Mouse (Mus musculus) layer of hippocampus, adult 6 months (tissue): ENCODE data around the gene Islr2. TPM values are rescaled to one million over a fixed set of nuclear protein-coding genes. Genes with fewer than 3 reads are reported as not detected.

Experiments used
- long read RNA-seq, 2 experiments: library from polyadenylated mRNA; unstranded; transcript quantifications; one replicate each; pipeline ENCODE4 v2.0.0; 2019 to 2020
- microRNA-seq: library from miRNA; unstranded; fragments of <30 nt; microRNA quantifications from one replicate; pipeline ENCODE4 v1.2.0, GENCODE M21; 2020
- polyA plus RNA-seq: library from polyadenylated mRNA; unstranded; fragments of <200 nt; fragmentation: Nextera tagmentation; gene quantifications from 2 replicates; pipeline ENCODE4 v1.2.3, GENCODE M21; 2021

Islr2 gene
- 10.4 and 11.9 TPM in 2 replicates for polyA plus RNA-seq
- long read RNA-seq, experiment 1, full-length matches to known transcripts = 2 of 5 reads
- long read RNA-seq, experiment 1, partial matches to known transcripts = 0 of 5 reads
- long read RNA-seq, experiment 1, other reads (novel, unspliced or antisense) = 3 of 5 reads
- long read RNA-seq, experiment 2, full-length matches to known transcripts = 1 of 1 reads
- long read RNA-seq, experiment 2, partial matches to known transcripts = 0 of 1 reads
- long read RNA-seq, experiment 2, other reads (novel, unspliced or antisense) = 0 of 1 reads

DNA sequence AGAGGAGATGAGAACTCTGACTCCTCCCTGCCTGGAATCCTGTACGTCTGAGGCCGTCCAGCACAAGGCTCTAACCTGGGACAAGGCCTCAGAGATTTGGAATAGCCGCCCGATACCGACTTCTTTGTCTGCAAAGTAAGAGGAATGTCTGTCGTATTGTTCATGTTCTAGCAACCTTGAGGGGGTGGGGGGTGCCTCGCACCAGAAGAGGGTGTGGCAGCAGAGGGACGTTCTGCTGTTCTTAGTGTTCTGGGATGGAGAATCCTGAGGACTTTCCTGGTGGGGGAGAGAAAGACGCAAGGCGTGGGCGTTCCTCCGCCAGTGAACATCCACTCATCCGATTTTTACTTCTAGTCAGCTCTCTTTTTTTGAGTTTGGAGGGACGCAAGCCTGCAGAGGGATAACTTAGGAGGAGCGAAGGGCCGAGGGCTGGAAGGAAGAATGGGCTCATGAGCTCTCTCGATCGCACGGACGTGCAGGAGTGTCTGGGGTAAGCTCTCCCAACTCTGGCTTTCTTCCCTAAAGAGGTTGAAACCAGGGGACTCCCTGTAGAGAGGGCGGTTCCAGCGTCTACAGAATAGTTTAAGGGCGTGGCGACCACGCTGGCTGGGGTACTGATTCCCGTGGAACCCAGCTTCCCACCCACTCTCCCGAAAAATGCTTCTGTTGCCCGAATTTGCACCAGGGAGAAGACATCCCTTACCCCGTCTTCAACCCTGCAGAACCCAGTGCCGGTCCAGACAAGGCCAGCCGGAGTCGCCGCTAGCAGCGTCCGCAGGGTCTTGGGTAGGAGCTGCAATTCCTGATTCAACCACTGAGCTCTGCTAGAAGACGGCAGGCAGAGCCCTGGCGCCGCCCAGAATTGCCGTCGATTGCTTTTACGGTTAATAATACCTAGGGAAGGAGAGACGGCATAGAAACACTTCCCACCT lies at the start of gene Islr2, which contains the start of gene Islr:
Islr2 (minus strand) TSS at position 804 of the 932 bp plus-strand sequence.
Islr (minus strand) TSS at position 791 of the 932 bp plus-strand sequence.

DNA sequence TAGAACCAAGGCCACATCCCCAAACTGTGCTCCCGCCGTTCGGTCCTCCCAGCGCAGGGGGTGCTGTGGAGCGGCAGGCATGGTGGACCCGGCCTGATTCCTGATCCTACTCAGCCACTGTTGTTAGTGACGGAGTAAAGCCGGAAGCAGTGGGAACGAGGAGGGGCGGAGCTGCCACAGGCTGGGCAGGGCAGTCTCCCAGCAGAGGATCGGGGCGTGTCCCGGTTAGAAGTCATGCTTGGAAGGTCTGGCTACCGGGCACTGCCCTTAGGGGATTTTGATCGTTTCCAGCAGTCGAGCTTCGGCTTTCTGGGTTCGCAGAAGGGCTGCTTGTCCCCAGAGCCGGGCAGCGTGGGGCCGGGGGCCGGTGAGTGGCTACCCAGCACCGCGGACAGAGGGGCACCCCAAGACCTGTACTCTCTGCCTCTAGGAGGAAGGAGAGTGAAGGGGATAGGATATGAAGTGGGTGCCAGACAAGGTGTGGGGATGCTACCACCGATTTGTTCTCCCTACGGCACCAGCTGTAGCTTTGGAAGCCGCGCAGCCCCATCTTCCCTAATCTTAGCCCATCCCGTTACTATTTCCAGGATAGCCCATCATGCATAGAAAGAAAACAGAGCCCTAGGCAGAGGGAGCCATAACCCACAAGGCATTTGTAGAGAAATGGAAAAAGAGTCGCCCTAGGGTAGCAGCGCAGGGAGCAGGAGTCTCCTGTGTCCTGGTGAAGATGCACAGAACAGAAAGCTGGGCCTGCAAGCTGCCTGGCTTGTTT lies 49.1 kb upstream of the Islr2 start, which contains the start of gene Stoml1:
Stoml1 (plus strand) TSS at position 132 of the 772 bp plus-strand sequence.

GRCm38 (mm10) chr9:58249592-58250192 lies 45.6 kb upstream of the Islr2 start, which contains the start of gene Pml:
Pml (minus strand) TSS chr9:58249786.

Small RNA genes within 50 kb of the gene (microRNA-seq; reads per million reads assigned to microRNA genes)
- not detected for gene Mir6385

Other genes starting within 250 kb of the Islr2 start
- 1.0 and 1.1 TPM in 2 replicates for gene Cyp11a1, start 197.9 kb downstream of the Islr2 start, polyA plus RNA-seq
- gene Stra6, start 140.5 kb downstream of the Islr2 start, polyA plus RNA-seq = 8.3 and 16.1 TPM in 2 replicates
- 1.2 and 2.4 TPM in 2 replicates for gene Ccdc33, start 85.5 kb downstream of the Islr2 start, polyA plus RNA-seq
- gene Islr, start within 50 bp of the Islr2 start, polyA plus RNA-seq = 10.2 and 15.0 TPM in 2 replicates
- 5.5 and 6.0 TPM in 2 replicates for gene Pml, start 45.5 kb upstream of the Islr2 start, polyA plus RNA-seq
- gene Stoml1, start 48.8 kb upstream of the Islr2 start, polyA plus RNA-seq = 69.6 and 74.3 TPM in 2 replicates
- gene Loxl1, start 108.9 kb upstream of the Islr2 start, polyA plus RNA-seq = 0.90 and 1.6 TPM in 2 replicates
- not detected in 2 replicates for gene Tbc1d21, start 166.1 kb upstream of the Islr2 start, polyA plus RNA-seq